Mouse (Mus musculus): ENCODE results near the gene Lrrk1.

DNA sequence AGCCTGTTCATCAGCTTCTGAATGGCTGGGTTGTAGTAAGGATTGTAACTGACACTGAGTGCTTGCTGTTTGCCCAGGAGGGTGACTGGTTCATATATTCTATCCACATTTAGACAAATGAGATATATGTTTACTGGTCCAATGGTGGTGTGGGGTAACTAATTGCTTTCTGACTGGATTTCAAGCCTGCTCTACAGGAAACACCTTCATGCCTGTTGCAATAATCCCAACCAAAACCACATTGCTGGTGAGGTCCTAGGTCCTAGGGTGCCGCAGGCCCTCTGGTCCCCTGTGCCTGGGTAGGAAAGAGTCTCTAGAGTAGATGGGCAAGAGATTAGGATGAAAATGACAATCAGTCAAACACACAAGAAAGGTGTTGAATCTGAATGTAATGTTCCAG lies 175.3 kb downstream of the Lrrk1 start:
- TF ChIP-seq CTCF (IDR thresholded peaks at IDR 0.05; ENCODE audit: low read depth, low read length), result no peak
- TF ChIP-seq POLR2A (IDR thresholded peaks at IDR 0.05; ENCODE audit: extremely low read depth, insufficient read depth, low read length), result no peak
